Mouse (Mus musculus) lung, adult 2 months (tissue): ENCODE data around the gene Upk3bl.

Experiments used
- CTCF ChIP-seq: fragments of 200-500 bp; IDR thresholded peaks from 2 replicates; pipeline ENCODE4 v1.5.1; 2011; ENCODE audit warnings: mild to moderate bottlenecking, low read length, control low read depth; ENCODE audit not compliant: insufficient read depth
- POLR2A ChIP-seq: fragments of 200-500 bp; IDR thresholded peaks from 2 replicates; pipeline ENCODE4 v1.6.1; 2011; ENCODE audit warnings: low read depth, mild to moderate bottlenecking, control low read depth, low read length, borderline replicate concordance; ENCODE audit errors: extremely low read depth

GRCm38 (mm10) chr5:136095089-136095488 lies 40.8 kb downstream of the Upk3bl start:
- TF ChIP-seq CTCF = no peak
- no peak for TF ChIP-seq POLR2A
